Mouse (Mus musculus): ENCODE data around the gene Sh3tc1.

The Sh3tc1 gene

DNA sequence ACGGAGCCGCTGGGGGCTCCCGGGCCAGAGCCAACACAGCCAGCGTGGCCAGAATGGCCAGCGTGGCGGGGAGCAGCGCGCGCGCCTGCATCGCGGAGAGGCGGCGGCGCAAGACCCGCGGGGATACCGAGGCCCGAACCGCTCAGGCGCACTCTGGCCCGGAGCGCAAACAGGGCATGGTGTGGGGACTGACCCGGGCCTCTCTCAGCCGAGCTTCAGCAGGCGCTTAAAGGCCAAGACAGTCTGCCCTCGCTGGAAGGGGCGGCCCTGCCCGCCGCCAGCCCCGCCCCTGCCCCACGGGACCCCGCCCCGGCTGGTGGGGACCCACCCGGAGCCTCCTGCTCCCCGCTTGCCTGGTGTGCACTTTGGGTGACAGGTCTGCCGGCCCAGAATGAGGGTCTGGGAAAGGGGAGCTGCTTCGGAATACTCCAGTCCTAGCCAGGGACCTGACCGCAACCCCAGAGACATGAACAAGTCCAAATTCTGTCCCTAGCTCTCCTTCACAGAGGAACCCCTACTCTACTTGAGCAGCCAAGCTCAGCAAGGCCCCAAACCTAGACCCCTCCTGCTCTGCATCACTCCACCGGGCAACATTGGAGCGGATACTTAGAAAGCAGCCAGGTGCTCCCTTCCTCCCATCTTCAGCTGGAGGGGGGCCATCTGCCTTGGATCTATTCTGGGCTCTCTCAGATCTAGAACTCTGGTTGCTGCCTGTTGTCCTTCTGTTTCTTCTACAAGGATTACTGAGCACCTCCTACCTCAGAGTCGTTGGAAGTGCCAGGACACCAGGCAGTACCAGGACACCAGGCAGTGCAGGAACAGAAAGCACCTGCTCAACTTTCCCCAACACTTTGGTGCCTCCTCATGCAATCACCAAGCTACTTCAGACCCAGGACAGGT, 60.3 kb downstream of the Sh3tc1 start, which contains the start of gene Htra3:
Gene Htra3, minus strand, starts transcription at position 527 of the 900 bp plus-strand sequence.
- peak; percentile 36 for DNase-seq (ENCODE audit: low spot score)

DNA sequence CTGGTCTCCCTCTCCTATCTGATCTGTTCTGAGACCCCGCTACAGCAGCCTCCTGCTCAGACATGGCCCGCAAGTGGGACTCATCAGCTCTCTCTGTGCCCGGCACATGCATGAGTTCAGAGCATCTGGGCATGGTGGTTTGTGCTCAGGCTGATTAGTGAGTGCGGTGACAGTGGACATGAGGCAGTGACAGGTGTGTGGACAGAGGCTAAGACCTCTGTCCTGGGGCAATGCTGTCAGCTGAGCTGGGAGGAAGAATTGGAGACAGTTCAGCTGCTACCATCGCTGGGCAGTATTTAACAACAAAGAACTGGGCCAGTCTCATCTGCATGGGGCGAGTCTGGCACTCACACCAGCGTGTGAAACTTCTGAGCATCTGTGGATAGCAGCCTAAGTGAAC, 62.8 kb downstream of the Sh3tc1 start:
- no peak for DNase-seq (ENCODE audit: low spot score)

DNA sequence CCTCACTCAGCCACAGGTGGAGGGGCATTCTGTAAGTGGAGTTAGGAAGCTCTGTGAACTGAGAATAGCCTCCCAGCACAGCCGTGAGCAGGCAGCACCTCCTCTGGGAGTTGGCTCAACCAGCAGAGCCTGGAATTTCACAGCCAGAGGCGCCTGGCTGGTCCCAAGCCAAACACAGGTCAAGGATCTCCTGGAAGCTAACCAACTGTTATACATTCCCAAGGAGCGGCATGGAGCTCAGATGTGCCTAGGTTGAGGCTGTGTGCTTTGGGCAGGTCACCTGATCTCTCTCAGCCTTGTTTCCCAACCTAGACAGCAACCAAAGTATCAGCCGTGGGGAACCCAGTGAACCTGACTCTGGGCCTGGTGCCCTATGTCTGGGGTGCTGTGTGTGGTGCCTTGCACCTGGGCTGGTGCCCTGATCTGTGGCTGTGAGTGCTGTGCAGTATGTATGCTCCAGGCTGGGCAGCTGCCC, 65.7 kb downstream of the Sh3tc1 start:
- DNase-seq (ENCODE audit: low spot score) = no peak

DNA sequence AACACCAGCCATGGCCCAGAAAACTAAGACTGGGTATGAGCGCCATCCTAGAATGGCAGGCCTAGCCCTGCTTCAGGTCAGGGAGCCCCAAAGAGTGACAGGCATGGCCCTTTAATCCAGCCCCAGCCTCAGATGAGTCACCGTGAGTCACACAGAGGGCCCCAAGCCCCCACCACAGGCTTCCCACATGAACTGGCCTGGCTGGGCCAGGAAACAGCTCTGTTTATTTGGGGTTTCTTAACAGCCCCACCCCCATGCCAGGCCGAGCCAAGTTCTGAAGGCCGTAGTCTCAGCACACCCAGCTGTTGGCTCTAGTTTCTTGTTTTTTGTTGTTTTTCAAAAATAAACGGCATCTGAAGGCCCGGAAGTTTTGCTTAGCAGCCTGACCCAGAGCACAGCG, 66.7 kb downstream of the Sh3tc1 start:
- no peak for DNase-seq (ENCODE audit: low spot score)

DNA sequence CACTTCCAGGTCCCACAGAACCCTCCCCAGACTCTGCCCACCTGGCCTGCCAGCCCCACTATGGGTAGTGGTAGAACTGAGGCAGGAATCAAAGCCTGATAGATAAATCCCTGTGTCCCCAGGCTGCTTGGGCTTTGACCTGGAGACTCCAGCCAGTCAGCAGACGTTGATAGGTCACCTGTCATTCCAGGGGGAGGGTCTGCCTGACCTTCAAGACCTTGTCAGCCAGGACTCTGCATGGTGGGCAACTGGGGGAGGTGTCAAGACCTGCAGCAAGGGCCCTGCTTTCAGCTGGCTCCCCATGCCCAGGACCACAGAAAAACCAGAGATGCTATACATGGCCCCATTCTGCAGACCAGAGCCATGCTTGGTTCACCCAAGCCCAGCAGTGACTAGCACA, 67.2 kb downstream of the Sh3tc1 start:
- DNase-seq (ENCODE audit: low spot score) = no peak

DNA sequence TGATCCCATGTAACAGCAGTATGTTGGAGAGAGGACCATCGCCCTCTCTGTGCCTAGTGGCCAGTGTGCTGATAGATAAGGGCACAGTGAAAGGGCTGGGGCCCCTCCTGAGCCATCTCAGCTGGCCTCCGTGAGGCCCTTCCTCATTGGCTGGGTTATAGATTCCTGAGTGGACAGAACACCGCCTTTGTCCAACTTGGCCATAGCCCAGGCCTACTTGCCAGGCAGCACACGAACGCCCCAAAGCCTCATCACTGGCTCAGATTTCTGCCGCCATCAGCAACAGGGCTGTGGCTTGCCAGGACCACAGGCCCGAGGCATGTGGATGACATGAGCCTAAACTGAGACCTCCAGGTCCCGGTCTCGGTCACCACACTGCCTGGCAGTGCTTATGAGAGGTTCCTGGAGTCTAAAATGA, 68.3 kb downstream of the Sh3tc1 start:
- no peak for DNase-seq (ENCODE audit: low spot score)

DNA sequence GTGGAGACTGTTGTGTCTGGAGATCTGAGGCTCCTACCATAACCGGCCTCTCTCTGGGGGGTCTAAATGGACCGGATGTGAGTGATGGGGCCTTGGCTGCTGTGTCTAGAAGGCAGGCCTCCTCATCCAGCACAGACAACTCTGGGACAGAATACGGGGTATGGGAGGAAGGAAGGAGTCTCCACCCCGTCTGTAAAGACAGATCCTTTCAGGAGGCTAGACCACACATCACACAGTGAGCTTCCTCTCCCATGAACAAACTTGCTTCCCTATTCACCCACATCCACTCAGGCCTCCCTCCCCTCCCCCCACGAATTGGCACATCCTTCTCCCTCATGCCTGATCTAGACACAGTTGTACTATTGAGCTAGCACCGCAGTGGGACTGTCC, 69.4 kb downstream of the Sh3tc1 start:
- DNase-seq (ENCODE audit: low spot score) = no peak

DNA sequence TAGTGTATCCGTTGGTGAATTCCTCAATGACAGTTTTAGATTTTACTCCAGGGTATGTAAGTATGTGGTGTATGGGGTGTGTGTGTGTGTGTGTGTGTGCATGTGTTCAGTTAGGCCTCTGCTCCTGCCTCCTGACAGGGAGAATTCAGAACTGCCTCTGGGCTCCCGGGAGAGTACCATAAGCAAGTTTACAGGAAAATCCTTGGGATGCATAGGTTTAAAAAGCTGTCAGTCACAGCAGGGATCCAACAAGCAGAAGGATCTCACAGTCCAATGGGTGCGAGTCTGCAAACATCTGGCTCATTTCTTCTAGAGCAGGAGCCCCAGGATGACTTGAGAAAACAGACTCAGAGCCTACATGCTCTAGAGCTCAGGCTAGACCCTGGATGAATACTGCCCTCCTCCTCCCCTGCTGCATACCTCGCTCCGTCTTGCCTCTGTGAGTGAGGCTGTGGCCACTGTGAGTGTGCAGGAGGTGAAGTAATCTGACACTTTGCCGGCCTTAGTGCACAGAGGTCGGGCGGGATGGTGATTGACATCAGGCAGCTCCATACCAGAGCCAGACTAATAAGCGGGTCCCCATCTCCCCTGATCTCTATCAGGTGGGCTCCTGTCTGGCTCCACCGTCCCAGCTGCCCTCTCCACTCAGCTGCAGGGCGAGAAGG, 69.9 kb downstream of the Sh3tc1 start:
- no peak for DNase-seq (ENCODE audit: low spot score)

DNA sequence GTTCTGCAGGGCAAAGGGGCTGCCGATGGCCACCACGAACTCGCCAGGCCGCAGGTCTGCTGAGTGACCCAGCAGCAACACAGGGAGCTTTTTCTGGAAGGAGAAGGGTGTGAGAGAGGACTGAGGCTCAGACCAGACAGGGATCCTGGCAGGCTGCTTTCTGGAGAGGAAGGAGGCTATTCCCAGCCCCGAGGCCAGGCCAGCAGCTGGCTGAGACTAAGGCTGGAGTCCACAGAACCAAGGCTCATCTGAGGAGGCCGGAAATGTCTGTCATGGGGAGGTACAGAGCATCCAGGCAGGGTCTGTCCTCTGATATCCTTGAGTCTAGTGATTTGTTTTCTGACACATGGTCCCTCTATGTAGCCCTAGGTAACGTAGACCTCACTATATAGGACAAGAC, 73.6 kb downstream of the Sh3tc1 start:
- no peak for DNase-seq (ENCODE audit: low spot score)

DNA sequence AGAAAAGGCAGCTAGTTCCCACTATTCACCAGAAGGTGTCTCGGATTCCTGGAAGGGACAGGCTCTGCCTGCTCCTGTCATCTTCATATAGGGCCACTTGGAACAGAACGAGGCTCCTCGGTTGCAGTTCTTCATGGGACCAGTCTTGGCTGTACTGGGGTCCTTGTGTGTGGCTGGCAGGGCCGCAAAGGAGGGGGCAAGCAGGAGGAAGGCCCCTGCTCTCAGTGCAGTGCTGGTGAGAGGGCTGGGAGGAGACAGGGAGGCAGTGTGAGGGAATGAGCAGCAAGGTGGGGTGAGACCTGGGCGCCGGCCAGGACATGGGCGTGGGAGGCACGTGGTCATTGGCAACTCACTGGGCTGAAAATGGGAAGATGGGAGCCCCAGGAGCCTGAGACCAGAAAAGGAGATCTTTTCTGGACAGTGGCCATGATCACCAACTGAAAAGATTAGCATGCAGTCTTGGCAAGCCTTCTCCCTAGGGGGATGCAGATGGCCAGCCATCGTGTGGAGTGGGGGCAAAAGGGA, 77.7 kb downstream of the Sh3tc1 start:
- DNase-seq (ENCODE audit: low spot score) = no peak

DNA sequence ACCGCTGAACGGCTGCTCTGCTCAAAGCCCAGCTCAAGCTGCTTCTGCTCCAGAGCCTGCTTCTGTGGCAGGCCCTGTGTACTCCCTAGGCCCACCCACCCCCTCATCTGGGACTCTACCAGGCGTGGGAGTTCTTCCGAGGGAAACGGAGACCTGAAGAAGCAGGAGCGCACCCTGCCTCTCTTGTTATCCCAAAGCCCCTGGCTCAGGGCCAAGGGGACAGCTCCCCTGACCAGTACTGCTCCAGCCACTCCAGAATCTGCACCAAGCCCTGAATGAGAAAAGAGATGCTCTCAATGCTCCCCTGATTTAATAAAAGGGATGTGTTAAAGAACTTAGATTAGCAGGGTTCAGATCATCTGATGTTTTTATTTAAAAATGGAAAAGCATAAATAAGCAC, 78.6 kb downstream of the Sh3tc1 start:
- DNase-seq (ENCODE audit: low spot score) = no peak

DNA sequence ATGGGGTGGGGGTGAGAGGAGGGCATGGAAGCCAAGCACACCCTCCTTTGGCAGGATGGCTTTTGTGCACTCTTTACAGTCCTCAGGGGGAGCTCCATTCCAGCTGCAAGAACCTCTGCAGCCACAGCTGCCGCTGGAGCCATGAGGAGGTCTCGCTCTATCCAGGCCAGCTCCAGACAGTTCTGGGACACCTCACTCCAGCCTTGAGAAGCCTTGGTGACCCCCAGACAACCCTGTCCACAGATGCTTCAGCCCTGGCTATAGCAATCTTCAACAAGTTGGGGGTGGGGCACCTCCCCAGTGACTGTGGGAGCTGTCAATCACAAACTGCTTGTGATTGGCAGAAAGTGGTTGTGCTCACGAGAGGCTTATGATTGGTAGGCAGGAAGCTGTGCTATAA, 80.3 kb downstream of the Sh3tc1 start:
- DNase-seq (ENCODE audit: low spot score) = no peak

DNA sequence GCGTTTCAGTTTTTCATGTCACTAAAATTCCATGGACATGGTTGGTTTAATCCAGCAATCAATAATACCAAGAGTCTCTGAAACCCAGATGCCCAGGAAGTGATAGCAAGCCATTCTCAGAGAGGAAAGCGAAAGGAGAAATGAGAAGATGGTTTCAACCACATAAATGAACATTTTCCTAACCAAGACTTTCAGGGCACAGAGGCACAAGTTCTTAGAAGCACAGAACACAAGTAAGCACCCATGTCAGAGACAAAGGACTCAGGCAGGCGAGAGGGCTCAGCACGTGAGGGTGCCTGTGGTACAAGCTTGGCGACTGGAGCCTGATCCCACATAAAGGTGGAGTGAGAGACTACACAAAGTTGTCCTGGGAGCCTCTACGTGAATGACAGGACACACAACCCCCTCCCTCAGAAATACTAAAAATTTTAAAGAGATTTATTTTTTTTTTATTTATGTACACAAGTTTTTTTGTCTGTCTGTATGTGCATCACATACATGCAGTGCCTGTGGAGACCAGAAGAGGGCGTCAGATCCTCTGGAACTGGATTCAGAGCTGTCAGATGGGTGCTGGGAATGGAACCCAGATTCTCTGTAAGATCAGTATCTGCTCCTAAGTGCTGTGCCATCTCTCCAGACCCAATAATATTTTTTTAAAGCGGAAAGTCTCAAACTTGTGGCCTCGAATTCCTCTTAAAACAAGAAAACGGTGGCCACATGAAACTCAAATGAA, 83.9 kb downstream of the Sh3tc1 start:
- DNase-seq (ENCODE audit: low spot score) = no peak

DNA sequence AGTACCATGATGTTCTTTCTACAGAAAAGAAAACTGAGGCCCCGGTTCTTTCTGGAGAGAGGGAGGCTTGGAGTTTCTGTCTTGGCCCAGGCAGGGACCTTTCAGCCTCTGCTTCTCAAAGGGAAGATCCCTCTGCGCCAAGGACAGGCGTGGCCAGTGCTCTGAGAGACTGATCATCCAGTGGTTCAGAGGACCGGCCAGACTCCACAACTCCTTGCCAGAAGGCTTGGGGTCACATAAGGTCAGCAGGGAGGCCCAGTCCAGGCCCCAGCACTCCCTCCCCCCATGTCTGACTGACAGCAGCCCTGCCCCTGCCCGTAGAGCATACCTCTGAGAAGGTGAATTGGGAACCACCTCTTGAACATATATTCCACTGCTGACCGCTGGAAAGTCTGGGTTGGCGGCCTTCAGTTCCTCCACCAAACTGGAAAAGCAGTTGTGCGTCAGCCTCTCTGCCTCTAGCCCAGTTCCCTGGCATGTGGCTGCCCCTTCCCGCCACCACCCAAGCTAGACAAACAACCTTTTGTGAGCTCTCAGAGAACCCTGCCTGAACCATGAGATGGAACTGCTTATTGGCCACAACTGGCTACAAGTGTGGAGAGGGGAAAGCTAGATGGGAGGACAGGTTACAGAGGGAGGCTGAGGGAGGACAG, 85.9 kb downstream of the Sh3tc1 start:
- DNase-seq (ENCODE audit: low spot score) = no peak

DNA sequence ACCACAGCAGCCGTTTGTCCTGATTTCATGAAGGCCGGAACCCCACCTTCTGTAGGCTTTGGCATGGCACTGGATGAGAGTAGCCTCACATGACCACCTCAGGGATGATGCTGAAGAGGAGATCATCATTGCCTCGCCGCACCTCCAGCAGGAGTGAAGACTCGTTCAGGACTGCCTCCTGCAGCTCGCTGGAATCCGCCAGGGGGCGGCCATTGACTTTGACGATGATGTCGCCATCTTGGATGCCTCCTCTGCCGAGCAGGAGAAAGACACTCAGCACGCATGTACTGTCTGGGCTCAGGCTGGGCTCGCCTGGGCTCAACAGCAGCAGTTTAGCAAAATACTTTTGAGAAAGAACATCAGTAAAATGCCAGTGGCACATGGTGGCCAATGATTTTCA, 86.9 kb downstream of the Sh3tc1 start:
- no peak for DNase-seq (ENCODE audit: low spot score)

DNA sequence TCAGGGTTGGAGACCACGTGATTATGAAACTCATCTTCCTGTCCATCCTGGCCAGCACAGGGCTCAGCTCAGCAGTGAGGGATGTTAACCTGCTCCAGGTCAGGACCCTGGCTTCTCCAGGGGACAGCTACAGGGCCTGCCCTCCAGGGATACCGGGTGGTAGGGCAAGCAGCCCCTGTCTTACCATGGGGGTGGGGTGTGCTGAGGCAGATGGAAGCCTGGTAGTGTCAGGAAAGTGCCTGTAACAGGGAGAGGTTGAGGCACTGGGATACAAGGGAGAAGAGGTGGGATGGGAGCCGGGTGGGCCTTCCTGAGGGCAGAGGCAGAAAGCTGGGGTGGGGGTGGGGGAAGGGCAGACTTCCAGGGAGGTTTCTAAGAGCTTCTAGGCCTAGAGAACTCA, 87.5 kb downstream of the Sh3tc1 start:
- DNase-seq (ENCODE audit: low spot score) = no peak

DNA sequence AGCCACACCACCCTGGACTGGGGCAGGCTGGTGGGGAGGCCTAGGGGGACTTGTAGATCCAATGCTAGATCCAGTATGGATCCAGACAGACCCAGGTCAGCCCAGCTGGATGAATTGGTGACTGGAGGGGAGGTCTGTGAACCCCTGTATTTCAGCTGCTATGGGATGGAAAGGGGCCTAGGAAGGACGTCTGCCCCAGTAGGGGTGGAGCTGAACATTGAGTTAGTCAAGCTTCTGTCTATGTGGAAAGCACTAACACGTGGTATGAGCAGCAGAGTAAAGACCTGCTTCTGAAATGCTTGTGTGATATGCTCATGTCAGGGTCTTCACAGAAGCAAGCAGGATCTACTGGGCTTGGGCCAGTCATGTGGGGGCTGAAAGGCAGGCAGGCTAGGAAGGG, 91.6 kb downstream of the Sh3tc1 start:
- DNase-seq (ENCODE audit: low spot score) = no peak

DNA sequence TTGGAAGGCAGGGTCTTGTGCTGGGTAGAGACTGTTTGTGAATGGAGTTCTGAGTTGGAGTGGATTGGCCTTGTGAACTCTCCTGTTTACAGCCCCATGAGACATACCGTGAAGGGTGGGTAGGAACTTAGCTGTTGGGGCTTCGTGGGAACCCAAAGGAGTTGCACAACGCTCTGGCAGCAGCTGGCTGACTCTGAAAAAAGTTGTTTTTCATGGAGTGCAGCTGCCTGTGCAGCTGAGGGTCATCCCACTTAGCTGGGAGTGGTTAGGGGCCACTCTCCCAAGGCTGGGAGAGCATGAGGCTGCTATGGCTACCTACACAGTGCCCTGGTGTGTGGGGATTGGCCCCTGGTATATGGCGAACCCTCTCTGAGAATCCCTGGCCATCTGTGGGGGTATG, 92.2 kb downstream of the Sh3tc1 start:
- no peak for DNase-seq (ENCODE audit: low spot score)
